In genomic region chr1:182130830-182131229, GRCm38 (mm10) we compare ENCODE assay signal across 9 mouse cellular contexts. TPM values are rescaled to one million over a fixed set of nuclear protein-coding genes. Genes with fewer than 3 reads are reported as not detected.
A peak's percentile ranks its signal among the peaks of the same experiment; 100 is the strongest.
DNase-seq lines count a peak whose midpoint lies in the region; ATAC-seq and TF ChIP-seq lines count a peak whose summit lies in the region.
"Had no signal": no experiment of that assay in that cellular context is flagged by ENCODE, and none has a peak within 500 bp of the region (broad histone marks: within the 10 kb centered on the region; RNA-seq: fewer than 3 reads in every experiment).

No protein-coding gene starts in this region.

- TF ChIP-seq CTCF in kidney, postnatal 0 days (IDR thresholded peaks at IDR 0.05; ENCODE audit: low read depth) = peak; percentile 67
- peak; percentile 14 to 66; a peak in 2 of 4 replicates for TF ChIP-seq CTCF in CH12.LX (conservative IDR thresholded peaks at IDR 0.05 in 1 of 2, IDR thresholded peaks at IDR 0.05 in 1 of 2; ENCODE audit: low read depth in 2 of 2, low read length in 2 of 2)

- H3K9ac ChIP-seq in kidney, postnatal 0 days (ENCODE audit: low read depth, low read length) = no peak overlapping the region
- H3K9ac ChIP-seq in kidney, embryonic 14.5 days (ENCODE audit: low read depth, low read length) = no peak overlapping the region
- H3K9ac ChIP-seq in CH12.LX (ENCODE audit: insufficient read depth, low read depth) = no peak overlapping the region

- ATAC-seq in kidney, postnatal 0 days (replicated peaks; ENCODE audit: low FRiP score, low read depth) = no peak
- ATAC-seq in kidney, embryonic 14.5 days (ENCODE audit: low FRiP score, low TSS enrichment) = no peak
- ATAC-seq in megakaryocyte-erythroid progenitor cell, adult 5-6 weeks (replicated peaks; ENCODE audit: low FRiP score, low TSS enrichment, poor library complexity, severe bottlenecking) = peak; percentile 76
- no peak for ATAC-seq in erythroid progenitor cell, adult 5-6 weeks (replicated peaks; ENCODE audit: low FRiP score, poor library complexity, severe bottlenecking)

- dilution Hi-C loops in CH12.LX (cut with MboI; ENCODE audit: extremely low pct_ligation_motif_present, extremely low pct_unique_long_range_greater_than_20kb, low sequenced_read_pairs) = no loop called here

- WGBS in kidney, postnatal 0 days = 53% methylated on average over 2 of the region's 2 CpGs
- 49% methylated on average over 2 of the region's 2 CpGs for WGBS in kidney, embryonic 14.5 days

- H3K27me3 ChIP-seq in kidney, postnatal 0 days (ENCODE audit: insufficient read depth, low read length) = no peaks in the 10 kb centered on the region
- no peaks in the 10 kb centered on the region for H3K27me3 ChIP-seq in kidney, embryonic 14.5 days (ENCODE audit: control insufficient read depth, insufficient read depth, low read length)
- H3K27me3 ChIP-seq in CH12.LX (replicated peaks) = no peaks in the 10 kb centered on the region

- peaks cover 3% of the 10 kb centered on the region; the same call in 1 of the 2 replicates for H3K4me1 ChIP-seq in kidney, postnatal 0 days (replicated peaks; ENCODE audit: insufficient read depth, low read length)
- peaks cover 5% of the 10 kb centered on the region; the same call in 1 of the 2 replicates for H3K4me1 ChIP-seq in kidney, embryonic 14.5 days (ENCODE audit: control insufficient read depth, insufficient read depth, low read length)
- peaks cover 11 to 27% of the 10 kb centered on the region in 2 experiments for H3K4me1 ChIP-seq in CH12.LX (ENCODE audit: control insufficient read depth in 1 of 2, insufficient read depth in 2 of 2)

- no peak overlapping the region for H3K4me2 ChIP-seq in kidney, postnatal 0 days (ENCODE audit: low read length)
- H3K4me2 ChIP-seq in kidney, embryonic 14.5 days (replicated peaks; ENCODE audit: low read depth, low read length) = no peak overlapping the region
- no peak overlapping the region for H3K4me2 ChIP-seq in CH12.LX (ENCODE audit: insufficient read depth, low read depth, poor library complexity, severe bottlenecking)

- no peak for TF ChIP-seq POLR2A in CH12.LX (IDR thresholded peaks at IDR 0.05; ENCODE audit: low read depth, low read length)

- in situ Hi-C loops in CH12.LX (cut with MboI; ENCODE audit: low pct_ligation_motif_present, low pct_unique_long_range_greater_than_20kb, low sequenced_read_pairs) = loop anchor here (25.0 kb wide), 1 partner anchor 206 kb away; the partner anchor contains the start of gene Fbxo28

- H3K4me3 ChIP-seq in kidney, postnatal 0 days (replicated peaks; ENCODE audit: low read depth, low read length) = no peak overlapping the region
- H3K4me3 ChIP-seq in kidney, embryonic 14.5 days (ENCODE audit: low read length) = no peak overlapping the region
- H3K4me3 ChIP-seq in CH12.LX (replicated peaks in 1 of 3; ENCODE audit: low read depth in 2 of 3, low read length in 2 of 3, poor library complexity in 1 of 3) = no peak overlapping the region

- H3K79me2 ChIP-seq in CH12.LX (replicated peaks; ENCODE audit: control insufficient read depth, extremely low read depth, insufficient read depth, poor library complexity, severe bottlenecking) = peaks cover 37% of the 10 kb centered on the region

- TF ChIP-seq EP300 in CH12.LX (IDR thresholded peaks at IDR 0.05; ENCODE audit: low read length) = no peak

- H3K36me3 ChIP-seq in kidney, postnatal 0 days (ENCODE audit: insufficient read depth, low read length) = 0 out of 2 replicates have a peak, but pooled peaks cover 21% of the 10 kb centered on the region
- peaks cover 22% of the 10 kb centered on the region; the same call in 1 of the 2 replicates for H3K36me3 ChIP-seq in kidney, embryonic 14.5 days (ENCODE audit: control insufficient read depth, insufficient read depth, low read length)
- H3K36me3 ChIP-seq in CH12.LX (replicated peaks in 1 of 2; ENCODE audit: control insufficient read depth in 1 of 2, insufficient read depth in 1 of 2, low read length in 1 of 2) = peaks cover 46 to 67% of the 10 kb centered on the region in 2 experiments

- DNase-seq in kidney, postnatal 0 days (ENCODE audit: low spot score) = peak; percentile 63
- DNase-seq in CH12.LX (ENCODE audit: extremely low read depth) (no peak), ZHBTc4 (ENCODE audit: low read depth, low spot score) (peak; percentile 74)
- no peak for DNase-seq in cerebellum, adult 11 months

- TF ChIP-seq RAD21 in CH12.LX (IDR thresholded peaks at IDR 0.05; ENCODE audit: low read depth, low read length) = peak; percentile 36

- H3K27ac ChIP-seq in kidney, postnatal 0 days = no peak overlapping the region
- no peak overlapping the region for H3K27ac ChIP-seq in kidney, embryonic 14.5 days (ENCODE audit: low read depth, low read length)
- H3K27ac ChIP-seq in CH12.LX (ENCODE audit: insufficient read depth, low read depth) = no peak overlapping the region

- no peaks in the 10 kb centered on the region for H3K9me3 ChIP-seq in kidney, postnatal 0 days (replicated peaks; ENCODE audit: low read length)
- no peaks in the 10 kb centered on the region for H3K9me3 ChIP-seq in kidney, embryonic 14.5 days (ENCODE audit: control insufficient read depth, low read length)
- no peaks in the 10 kb centered on the region for H3K9me3 ChIP-seq in CH12.LX (replicated peaks; ENCODE audit: low read length)

TF ChIP-seq in CH12.LX, 34 proteins besides CTCF, POLR2A, EP300 and RAD21:
- TF ChIP-seq UBTF (IDR thresholded peaks at IDR 0.05; ENCODE audit: low read depth, low read length) = no peak
- TF ChIP-seq NELFE (IDR thresholded peaks at IDR 0.05; ENCODE audit: low read depth, low read length) = no peak
- no peak for TF ChIP-seq PAX5 (IDR thresholded peaks at IDR 0.05; ENCODE audit: low read length)
- no peak for TF ChIP-seq JUN (IDR thresholded peaks at IDR 0.05; ENCODE audit: insufficient read depth, low read depth, low read length)
- TF ChIP-seq KAT2A (IDR thresholded peaks at IDR 0.05; ENCODE audit: insufficient replicate concordance, low read length) = no peak
- TF ChIP-seq SMC3 (IDR thresholded peaks at IDR 0.05; ENCODE audit: low read depth, low read length) = peak; percentile 25

RNA-seq across cellular contexts. Expression of gene Srp9, which starts 6.3 kb away (rescaled TPM):
- 206 and 225 TPM in 2 replicates for polyA plus RNA-seq in kidney, postnatal 0 days (2015; fragmentation: Nextera tagmentation; extraction: Ambion mirVana)
- polyA plus RNA-seq in kidney, embryonic 14.5 days (2014; fragmentation: Nextera tagmentation; extraction: Ambion mirVana) = 155 and 197 TPM in 2 replicates
- total RNA-seq in CH12.LX (2012; rRNA removed) (135 and 154 TPM in 2 replicates), CH12.LX (2014; rRNA removed) (221 and 235 TPM in 2 replicates)
- 138 and 153 TPM in 2 replicates for polyA plus RNA-seq in CH12.LX (2012; ENCODE audit: insufficient read length, low read depth)
- total RNA-seq in megakaryocyte-erythroid progenitor cell, adult 5-6 weeks (2014; fragmentation: Nextera tagmentation) = 115 and 118 TPM in 2 replicates
- 67.8 and 111 TPM in 2 replicates for total RNA-seq in megakaryocyte-erythroid progenitor cell, adult 5-6 weeks (2017)
- 54.5 and 62.7 TPM in 2 replicates for total RNA-seq in erythroid progenitor cell, adult 5-6 weeks (2015; ENCODE audit: low replicate concordance)
- 24.2 and 58.1 TPM in 2 replicates for total RNA-seq in erythroid progenitor cell, adult 5-6 weeks (2017; ENCODE audit: low replicate concordance)

RNA-seq across cellular contexts. Expression of gene Vmn1r1, which starts 33.5 kb away (rescaled TPM):
- polyA plus RNA-seq in kidney, postnatal 0 days (2015; fragmentation: Nextera tagmentation; extraction: Ambion mirVana) = not detected in 2 replicates
- polyA plus RNA-seq in kidney, embryonic 14.5 days (2014; fragmentation: Nextera tagmentation; extraction: Ambion mirVana) = not detected in 2 replicates
- total RNA-seq in CH12.LX (2012; rRNA removed) = not detected in 2 replicates
- not detected in 2 replicates for total RNA-seq in CH12.LX (2014; rRNA removed)
- polyA plus RNA-seq in CH12.LX (2012; ENCODE audit: insufficient read length, low read depth) = not detected in 2 replicates
- not detected in 2 replicates for total RNA-seq in megakaryocyte-erythroid progenitor cell, adult 5-6 weeks (2014; fragmentation: Nextera tagmentation)
- not detected in 2 replicates for total RNA-seq in megakaryocyte-erythroid progenitor cell, adult 5-6 weeks (2017)
- not detected in 2 replicates for total RNA-seq in erythroid progenitor cell, adult 5-6 weeks (2015; ENCODE audit: low replicate concordance)
- not detected in 2 replicates for total RNA-seq in erythroid progenitor cell, adult 5-6 weeks (2017; ENCODE audit: low replicate concordance)
- polyA plus RNA-seq: heart, embryonic 14.5 days; lung, embryonic 16.5 days had no signal

Comparison
In these comparisons a context has a peak if more than half of its experiments do, and no peak if none do; other contexts are left out.
1. DNase-seq: peak in kidney, postnatal 0 days (single experiment) and ZHBTc4 (single experiment); none in CH12.LX (single experiment) and cerebellum, adult 11 months (single experiment).